Mouse (Mus musculus) kidney, postnatal 0 days (tissue): ENCODE data around the gene Limch1. TPM values are rescaled to one million over a fixed set of nuclear protein-coding genes. Genes with fewer than 3 reads are reported as not detected.

Experiments
- ATAC-seq: fragments of 200-750 bp; cut with Nextera tagmentation; replicated peaks from 2 replicates; pipeline ENCODE4 v1.8.0; 2017; ENCODE audit warnings: low read depth, moderate number of reproducible peaks, moderate TSS enrichment, moderate library complexity; ENCODE audit not compliant: low FRiP score
- DNase-seq: peaks from one replicate; pipeline ENCODE4 v3.0.0-alpha.2; 2016; ENCODE audit warnings: low spot score
- H3K27ac ChIP-seq: fragments of 300-500 bp; sonication (generic); 2 replicates; pipeline ENCODE4 v1.5.1; 2014; ENCODE audit warnings: mild to moderate bottlenecking
- H3K27me3 ChIP-seq: fragments of 300-500 bp; sonication (generic); 2 replicates; pipeline ENCODE4 v1.6.1; 2014; ENCODE audit warnings: low read length, mixed read lengths; ENCODE audit not compliant: insufficient read depth
- H3K36me3 ChIP-seq: fragments of 300-500 bp; sonication (generic); 2 replicates; pipeline ENCODE4 v1.6.1; 2014; ENCODE audit warnings: low read length, mixed read lengths; ENCODE audit not compliant: insufficient read depth
- H3K4me1 ChIP-seq: fragments of 300-500 bp; sonication (generic); replicated peaks from 2 replicates; pipeline ENCODE4 v1.6.1; 2014; ENCODE audit warnings: antibody characterized with exemption, low read length, mixed read lengths; ENCODE audit not compliant: insufficient read depth
- H3K4me2 ChIP-seq: fragments of 300-500 bp; sonication (generic); 2 replicates; pipeline ENCODE4 v1.6.1; 2014; ENCODE audit warnings: mild to moderate bottlenecking, low read length, moderate library complexity, mixed read lengths
- H3K4me3 ChIP-seq: fragments of 300-500 bp; sonication (generic); replicated peaks from 2 replicates; pipeline ENCODE4 v1.5.1; 2014; ENCODE audit warnings: low read depth, low read length
- H3K9ac ChIP-seq: fragments of 300-500 bp; sonication (generic); 2 replicates; pipeline ENCODE4 v1.6.1; 2014; ENCODE audit warnings: low read depth, low read length
- H3K9me3 ChIP-seq: fragments of 300-500 bp; sonication (generic); replicated peaks from 2 replicates; pipeline ENCODE4 v1.6.1; 2016; ENCODE audit warnings: low read length, inconsistent platforms, mixed read lengths
- CTCF ChIP-seq: IDR thresholded peaks from 2 replicates; pipeline ENCODE4 v1.5.1; 2016; ENCODE audit warnings: antibody characterized with exemption, low read depth, mild to moderate bottlenecking, moderate library complexity
- WGBS: fragments of 180-500 bp; shearing (Covaris S2); extraction: QIAGEN DNeasy Blood & Tissue Kit; methylation state at CpG from one replicate; pipeline ENCODE4 v1.1.7; 2014; 5-methylcytosine and 5-hydroxymethylcytosine counted together
- polyA plus RNA-seq: library from polyadenylated mRNA; unstranded; fragments of >200 nt; fragmentation: Nextera tagmentation; extraction: Ambion mirVana; gene quantifications from 2 replicates; pipeline ENCODE4 v1.2.1, GENCODE M21; 2015

Limch1 gene
- polyA plus RNA-seq, 1 experiment from 2014 or later: 34.1 TPM

GRCm38 (mm10) chr5:66760747-66761146 lies 15.1 kb downstream of the Limch1 start:
- no peak overlapping the region for H3K9ac ChIP-seq
- no peaks in the 10 kb centered on the region for H3K27me3 ChIP-seq
- no peak overlapping the region for H3K4me2 ChIP-seq
- H3K4me1 ChIP-seq: 0 out of 2 replicates have a peak, but pooled peaks cover 4% of the 10 kb centered on the region
- H3K27ac ChIP-seq: no peak overlapping the region
- 85% methylated on average over 10 of the region's 10 CpGs for WGBS
- TF ChIP-seq CTCF: no peak
- no peak overlapping the region for H3K4me3 ChIP-seq
- H3K9me3 ChIP-seq: no peaks in the 10 kb centered on the region
- ATAC-seq (no peak), DNase-seq (no peak)
- no peaks in the 10 kb centered on the region for H3K36me3 ChIP-seq

DNA sequence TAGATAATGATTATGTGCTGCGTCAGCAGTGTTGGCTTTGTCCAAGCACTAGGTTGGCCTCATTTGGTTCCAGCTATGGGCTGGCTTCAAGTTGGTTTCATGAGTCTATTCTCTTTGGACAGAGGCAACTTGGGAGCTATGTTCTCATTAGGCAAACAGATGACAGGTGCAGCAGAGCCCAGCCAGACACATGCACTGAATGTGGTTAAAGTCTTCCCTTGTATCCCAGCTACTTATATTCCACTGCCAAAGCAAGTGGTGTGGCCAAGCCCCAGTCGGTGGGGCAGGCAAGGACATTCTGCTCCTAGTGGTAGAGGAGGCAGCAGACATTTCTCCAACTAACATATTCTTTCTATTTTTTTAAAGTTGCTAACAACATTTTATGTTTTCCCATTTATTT lies 16.4 kb downstream of the Limch1 start:
- Histone ChIP-seq H3K4me2 (no peak overlapping the region), H3K36me3 (no peaks in the 10 kb centered on the region), H3K4me1 (no peaks in the 10 kb centered on the region), H3K9ac (no peak overlapping the region), H3K9me3 (no peaks in the 10 kb centered on the region), H3K4me3 (no peak overlapping the region), H3K27ac (no peak overlapping the region), H3K27me3 (no peaks in the 10 kb centered on the region)
- WGBS: 78% methylated on average over 2 of the region's 2 CpGs
- no peak for DNase-seq
- TF ChIP-seq CTCF: no peak
- ATAC-seq: no peak

GRCm38 (mm10) chr5:66764129-66764528 lies 18.5 kb downstream of the Limch1 start:
- WGBS: 86% methylated on average over 6 of the region's 6 CpGs
- H3K27me3 ChIP-seq: no peaks in the 10 kb centered on the region
- no peak overlapping the region for H3K4me3 ChIP-seq
- H3K4me1 ChIP-seq: no peaks in the 10 kb centered on the region; the same call in 1 of the 2 replicates
- no peak overlapping the region for H3K9ac ChIP-seq
- H3K27ac ChIP-seq: no peak overlapping the region
- no peaks in the 10 kb centered on the region for H3K9me3 ChIP-seq
- H3K36me3 ChIP-seq: no peaks in the 10 kb centered on the region
- no peak overlapping the region for H3K4me2 ChIP-seq
- DNase-seq: no peak
- no peak for ATAC-seq
- TF ChIP-seq CTCF: no peak

GRCm38 (mm10) chr5:66765911-66766310 lies 20.3 kb downstream of the Limch1 start:
- no peaks in the 10 kb centered on the region for H3K36me3 ChIP-seq
- ATAC-seq (no peak), DNase-seq (no peak)
- WGBS: 59% methylated on average over 2 of the region's 2 CpGs
- no peaks in the 10 kb centered on the region for H3K27me3 ChIP-seq
- no peaks in the 10 kb centered on the region; the same call in 1 of the 2 replicates for H3K4me1 ChIP-seq
- no peak for TF ChIP-seq CTCF
- no peak overlapping the region for H3K9ac ChIP-seq
- H3K27ac ChIP-seq: no peak overlapping the region
- H3K9me3 ChIP-seq: no peaks in the 10 kb centered on the region
- no peak overlapping the region for H3K4me2 ChIP-seq
- no peak overlapping the region for H3K4me3 ChIP-seq

GRCm38 (mm10) chr5:66768034-66768433 lies 22.4 kb downstream of the Limch1 start:
- H3K9ac ChIP-seq: no peak overlapping the region
- TF ChIP-seq CTCF: no peak
- H3K4me2 ChIP-seq: no peak overlapping the region
- DNase-seq (no peak), ATAC-seq (no peak)
- no peak overlapping the region for H3K4me3 ChIP-seq
- WGBS: 29% methylated on average over 4 of the region's 4 CpGs
- H3K27me3 ChIP-seq: no peaks in the 10 kb centered on the region
- H3K4me1 ChIP-seq: no peaks in the 10 kb centered on the region; the same call in 1 of the 2 replicates
- no peak overlapping the region for H3K27ac ChIP-seq
- H3K36me3 ChIP-seq: no peaks in the 10 kb centered on the region
- H3K9me3 ChIP-seq: no peaks in the 10 kb centered on the region

- Histone ChIP-seq H3K36me3 (no peaks in the 10 kb centered on the region), H3K27me3 (no peaks in the 10 kb centered on the region), H3K4me1 (no peaks in the 10 kb centered on the region; the same call in 1 of the 2 replicates), H3K4me2 (no peak overlapping the region), H3K4me3 (no peak overlapping the region), H3K9me3 (no peaks in the 10 kb centered on the region), H3K27ac (no peak overlapping the region), H3K9ac (no peak overlapping the region)
- DNase-seq (no peak), ATAC-seq (no peak)
- TF ChIP-seq CTCF: no peak
- 36% methylated on average over 4 of the region's 4 CpGs for WGBS
Measured at GRCm38 (mm10) chr5:66769070-66769469, 23.4 kb downstream of the Limch1 start.

GRCm38 (mm10) chr5:66769558-66769957 lies 23.9 kb downstream of the Limch1 start:
- H3K9me3 ChIP-seq: no peaks in the 10 kb centered on the region
- no peak overlapping the region for H3K4me2 ChIP-seq
- H3K4me1 ChIP-seq: no peaks in the 10 kb centered on the region; the same call in 1 of the 2 replicates
- H3K9ac ChIP-seq: no peak overlapping the region
- no peaks in the 10 kb centered on the region for H3K36me3 ChIP-seq
- no peaks in the 10 kb centered on the region for H3K27me3 ChIP-seq
- WGBS: 82% methylated on average over 5 of the region's 5 CpGs
- no peak overlapping the region for H3K4me3 ChIP-seq
- TF ChIP-seq CTCF: no peak
- no peak overlapping the region for H3K27ac ChIP-seq
- DNase-seq (no peak), ATAC-seq (no peak)
